Mouse (Mus musculus) stomach, embryonic 15.5 days (tissue): Measurements from ENCODE around the gene Pde10a. TPM values are rescaled to one million over a fixed set of nuclear protein-coding genes. Genes with fewer than 3 reads are reported as not detected.

Experiments
- ATAC-seq: fragments of 200-750 bp; cut with Nextera tagmentation; 2 replicates; pipeline ENCODE4 v1.8.0; 2017; ENCODE audit warnings: low read depth, moderate number of reproducible peaks, moderate TSS enrichment; ENCODE audit not compliant: insufficient read depth, low FRiP score
- H3K27ac ChIP-seq: fragments of 300-500 bp; sonication (generic); 2 replicates; pipeline ENCODE4 v1.5.1; 2015; ENCODE audit warnings: mild to moderate bottlenecking, inconsistent platforms
- H3K27me3 ChIP-seq: fragments of 300-500 bp; sonication (generic); replicated peaks from 2 replicates; pipeline ENCODE4 v1.6.1; 2015; ENCODE audit warnings: inconsistent platforms
- H3K36me3 ChIP-seq: fragments of 300-500 bp; sonication (generic); 2 replicates; pipeline ENCODE4 v1.6.1; 2015; ENCODE audit warnings: inconsistent platforms
- H3K4me1 ChIP-seq: fragments of 300-500 bp; sonication (generic); 2 replicates; pipeline ENCODE4 v1.6.1; 2015; ENCODE audit warnings: inconsistent platforms
- H3K4me2 ChIP-seq: fragments of 300-500 bp; sonication (generic); 2 replicates; pipeline ENCODE4 v1.6.1; 2015; ENCODE audit warnings: mild to moderate bottlenecking, inconsistent platforms
- H3K4me3 ChIP-seq: fragments of 300-500 bp; sonication (generic); replicated peaks from 2 replicates; pipeline ENCODE4 v1.5.1; 2015; ENCODE audit warnings: inconsistent platforms
- H3K9ac ChIP-seq: fragments of 300-500 bp; sonication (generic); 2 replicates; pipeline ENCODE4 v1.6.1; 2015; ENCODE audit warnings: inconsistent platforms
- H3K9me3 ChIP-seq: fragments of 300-500 bp; sonication (generic); 2 replicates; pipeline ENCODE4 v1.6.1; 2016; ENCODE audit warnings: inconsistent platforms
- WGBS: fragments of 180-500 bp; shearing (Covaris S2); methylation state at CpG from one replicate; pipeline ENCODE4 v1.1.7; 2015; 5-methylcytosine and 5-hydroxymethylcytosine counted together
- polyA plus RNA-seq: library from polyadenylated mRNA; unstranded; fragments of >200 nt; fragmentation: Nextera tagmentation; extraction: Ambion mirVana; gene quantifications from 2 replicates; pipeline ENCODE4 v1.2.1, GENCODE M21; 2015

The Pde10a gene
- polyA plus RNA-seq, 1 experiment from 2014 or later = 1.4 TPM

- no peak for ATAC-seq
- WGBS = 86% methylated on average over 8 of the region's 8 CpGs
- H3K27me3 ChIP-seq = 0 out of 2 replicates have a peak, but pooled peaks cover 2% of the 10 kb centered on the region
- H3K9me3 ChIP-seq = no peaks in the 10 kb centered on the region
- no peaks in the 10 kb centered on the region for H3K36me3 ChIP-seq
- H3K4me2 ChIP-seq = no peak overlapping the region
- H3K27ac ChIP-seq = no peak overlapping the region
- H3K4me1 ChIP-seq = no peaks in the 10 kb centered on the region
- no peak overlapping the region for H3K4me3 ChIP-seq
- H3K9ac ChIP-seq = no peak overlapping the region
These were observed 285.0 kb downstream of the Pde10a start for GRCm38 (mm10) chr17:8810201-8810600.

- Histone ChIP-seq H3K4me3 (no peak overlapping the region), H3K27ac (no peak overlapping the region), H3K9ac (no peak overlapping the region), H3K36me3 (no peaks in the 10 kb centered on the region), H3K27me3 (no peaks in the 10 kb centered on the region), H3K4me2 (no peak overlapping the region), H3K4me1 (no peaks in the 10 kb centered on the region), H3K9me3 (no peaks in the 10 kb centered on the region)
- 49% methylated on average over 12 of the region's 12 CpGs for WGBS
- ATAC-seq = no peak
These were observed 287.2 kb downstream of the Pde10a start for GRCm38 (mm10) chr17:8812228-8812865.

DNA sequence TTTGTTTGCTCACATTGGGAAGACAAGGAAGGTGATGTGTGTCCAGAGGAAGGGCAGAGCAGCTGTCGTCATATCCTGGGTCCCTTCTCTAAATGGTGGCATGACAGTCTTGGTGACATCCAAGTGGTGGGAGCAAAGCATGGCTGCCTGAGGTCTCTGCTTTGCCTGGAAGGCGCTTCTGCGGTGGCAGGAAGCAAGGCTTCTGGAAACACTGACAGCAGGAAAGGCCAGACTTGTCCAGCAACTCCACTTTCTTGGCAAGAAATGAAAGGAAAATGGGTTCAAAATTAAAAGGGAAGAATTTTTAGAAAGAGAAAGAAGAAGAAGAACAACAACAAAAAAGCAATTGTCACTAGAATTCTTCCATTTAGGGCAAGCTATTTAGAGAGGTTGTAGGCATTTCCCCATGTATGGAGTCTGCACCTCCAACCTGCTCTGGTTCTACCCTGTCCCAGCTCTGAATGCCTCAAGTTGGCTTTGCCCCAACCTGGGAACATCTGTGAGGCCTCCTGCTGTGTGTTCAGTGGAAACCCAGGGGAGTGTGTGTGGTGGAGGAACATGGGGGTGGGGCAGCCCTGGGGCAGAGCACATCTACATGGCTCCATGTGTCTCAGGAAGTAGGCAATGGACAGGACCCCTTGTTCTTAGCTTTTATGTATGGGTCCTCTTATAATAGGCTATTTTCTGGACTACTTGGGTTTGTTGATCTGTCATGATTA is 288.8 kb downstream of the Pde10a start:
- Histone ChIP-seq H3K9ac (no peak overlapping the region), H3K9me3 (no peaks in the 10 kb centered on the region), H3K27me3 (no peaks in the 10 kb centered on the region), H3K4me2 (no peak overlapping the region), H3K36me3 (no peaks in the 10 kb centered on the region), H3K27ac (no peak overlapping the region), H3K4me3 (no peak overlapping the region), H3K4me1 (no peaks in the 10 kb centered on the region)
- 84% methylated on average over 3 of the region's 3 CpGs for WGBS
- no peak for ATAC-seq

DNA sequence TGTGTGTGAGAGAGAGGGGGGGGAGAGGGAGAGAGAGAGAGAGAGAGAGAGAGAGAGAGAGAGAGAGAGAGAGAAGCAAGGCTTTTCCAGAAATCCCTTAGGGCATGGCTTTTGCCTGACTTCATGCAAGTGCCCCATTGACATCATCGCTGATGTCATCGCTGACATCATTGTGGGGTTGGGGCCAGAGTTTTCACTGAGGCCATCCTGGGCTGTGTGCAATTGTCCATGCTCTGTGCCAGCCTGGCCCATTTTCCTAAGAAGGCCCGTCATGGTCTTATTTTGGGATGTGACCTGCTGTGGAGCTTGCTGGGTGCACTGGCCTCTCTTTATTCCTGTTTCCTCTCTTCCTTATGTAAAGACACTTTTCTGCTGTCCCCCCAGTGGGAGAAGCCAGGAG is 290.2 kb downstream of the Pde10a start:
- H3K36me3 ChIP-seq = no peaks in the 10 kb centered on the region
- no peaks in the 10 kb centered on the region for H3K9me3 ChIP-seq
- no peak overlapping the region for H3K4me2 ChIP-seq
- H3K9ac ChIP-seq = no peak overlapping the region
- ATAC-seq = no peak
- H3K4me1 ChIP-seq = no peaks in the 10 kb centered on the region
- H3K27ac ChIP-seq = no peak overlapping the region
- WGBS = 90% methylated on average over 3 of the region's 3 CpGs
- H3K27me3 ChIP-seq = no peaks in the 10 kb centered on the region
- no peak overlapping the region for H3K4me3 ChIP-seq

DNA sequence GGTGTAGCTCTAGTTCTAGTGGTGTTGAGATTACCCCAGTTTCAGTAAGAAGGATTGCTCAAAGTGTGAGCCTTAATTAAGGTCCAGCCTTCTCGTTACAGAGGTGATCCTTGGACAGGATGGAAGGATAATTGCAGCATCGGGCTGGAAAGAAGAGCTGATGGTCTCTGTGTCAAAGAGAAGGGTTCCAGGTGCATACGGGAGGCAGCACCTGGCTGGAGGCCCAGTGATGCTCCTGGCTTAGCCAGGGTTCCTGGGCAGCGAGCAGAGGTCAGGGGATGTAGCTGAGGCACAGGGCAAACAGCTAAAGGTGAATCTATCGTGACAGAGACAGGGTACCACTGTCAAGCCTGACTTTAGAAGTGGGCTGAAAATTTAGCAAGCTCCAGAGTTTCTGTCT is 290.7 kb downstream of the Pde10a start:
- no peaks in the 10 kb centered on the region for H3K4me1 ChIP-seq
- ATAC-seq = no peak
- 73% methylated on average over 5 of the region's 5 CpGs for WGBS

GRCm38 (mm10) chr17:8818675-8819074 is 293.5 kb downstream of the Pde10a start:
- H3K4me3 ChIP-seq = no peak overlapping the region
- no peaks in the 10 kb centered on the region for H3K27me3 ChIP-seq
- H3K36me3 ChIP-seq = no peaks in the 10 kb centered on the region
- no peaks in the 10 kb centered on the region for H3K9me3 ChIP-seq
- ATAC-seq = no peak
- no peaks in the 10 kb centered on the region for H3K4me1 ChIP-seq
- H3K27ac ChIP-seq = no peak overlapping the region
- no peak overlapping the region for H3K9ac ChIP-seq
- 79% methylated on average over 13 of the region's 13 CpGs for WGBS
- no peak overlapping the region for H3K4me2 ChIP-seq

More for the DNA sequence above, 290.7 kb downstream of the Pde10a start:
- no peaks in the 10 kb centered on the region for H3K36me3 ChIP-seq
- H3K27me3 ChIP-seq = no peaks in the 10 kb centered on the region
- H3K9me3 ChIP-seq = no peaks in the 10 kb centered on the region
- no peak overlapping the region for H3K4me3 ChIP-seq
- no peak overlapping the region for H3K4me2 ChIP-seq
- no peak overlapping the region for H3K9ac ChIP-seq
- no peak overlapping the region for H3K27ac ChIP-seq

- no peaks in the 10 kb centered on the region for H3K9me3 ChIP-seq
- ATAC-seq = no peak
- H3K4me3 ChIP-seq = no peak overlapping the region
- no peak overlapping the region for H3K4me2 ChIP-seq
- 63% methylated on average over 7 of the region's 7 CpGs for WGBS
- H3K9ac ChIP-seq = no peak overlapping the region
- no peaks in the 10 kb centered on the region for H3K36me3 ChIP-seq
- H3K4me1 ChIP-seq = no peaks in the 10 kb centered on the region
- H3K27ac ChIP-seq = no peak overlapping the region
- H3K27me3 ChIP-seq = no peaks in the 10 kb centered on the region
These were observed 298.4 kb downstream of the Pde10a start for GRCm38 (mm10) chr17:8823548-8823947.

DNA sequence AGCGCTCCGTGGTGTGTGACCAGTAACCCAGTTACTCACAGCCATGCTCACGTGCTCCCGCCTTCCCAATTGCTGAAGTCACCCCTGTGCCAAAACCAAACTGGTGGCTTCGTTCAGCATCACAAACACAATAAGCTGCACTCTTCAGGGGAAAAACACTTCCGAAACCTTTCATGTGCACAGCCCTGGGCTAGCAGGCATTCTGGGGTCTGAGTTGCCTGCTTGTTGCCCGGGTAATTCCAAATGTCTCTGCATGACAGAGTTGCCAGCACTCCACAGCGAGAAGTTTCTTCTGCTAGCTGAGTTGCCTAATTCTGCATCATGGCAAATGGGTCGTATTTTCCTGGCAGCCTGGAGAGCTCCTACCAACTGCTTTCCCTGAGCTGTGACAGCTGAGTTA is 302.0 kb downstream of the Pde10a start:
- no peaks in the 10 kb centered on the region for H3K4me1 ChIP-seq
- no peak overlapping the region for H3K4me3 ChIP-seq
- H3K4me2 ChIP-seq = no peak overlapping the region
- no peaks in the 10 kb centered on the region for H3K36me3 ChIP-seq
- H3K27me3 ChIP-seq = no peaks in the 10 kb centered on the region
- no peak for ATAC-seq
- WGBS = 81% methylated on average over 9 of the region's 9 CpGs
- no peaks in the 10 kb centered on the region for H3K9me3 ChIP-seq
- H3K9ac ChIP-seq = no peak overlapping the region
- no peak overlapping the region for H3K27ac ChIP-seq

GRCm38 (mm10) chr17:8831001-8831400 is 305.8 kb downstream of the Pde10a start:
- no peak overlapping the region for H3K4me2 ChIP-seq
- H3K4me3 ChIP-seq = no peak overlapping the region
- no peaks in the 10 kb centered on the region for H3K36me3 ChIP-seq
- no peak for ATAC-seq
- no peak overlapping the region for H3K9ac ChIP-seq
- 85% methylated on average over 5 of the region's 5 CpGs for WGBS
- H3K27me3 ChIP-seq = no peaks in the 10 kb centered on the region
- H3K27ac ChIP-seq = no peak overlapping the region
- no peaks in the 10 kb centered on the region for H3K9me3 ChIP-seq
- no peaks in the 10 kb centered on the region for H3K4me1 ChIP-seq

DNA sequence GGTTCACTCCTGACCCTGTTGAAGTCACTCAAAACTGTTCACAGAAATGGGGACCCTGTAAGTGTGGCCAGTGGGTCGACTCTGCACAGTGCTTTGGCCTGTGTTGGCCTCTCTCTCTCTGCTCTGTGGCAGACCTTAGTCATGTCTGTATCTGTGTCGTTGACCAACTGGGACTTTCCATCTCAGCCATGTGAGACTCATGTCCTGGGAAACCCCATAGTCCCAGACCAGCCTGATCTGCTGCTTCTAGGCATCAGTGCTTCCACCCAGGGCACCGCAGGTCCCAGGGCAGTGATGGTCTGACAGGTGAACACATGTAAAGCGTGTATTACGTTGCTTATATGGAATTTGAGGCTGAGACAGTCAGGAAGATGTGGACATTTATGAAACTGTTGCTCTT is 311.1 kb downstream of the Pde10a start:
- peaks cover 5% of the 10 kb centered on the region; the same call in 1 of the 2 replicates for H3K4me1 ChIP-seq
- no peaks in the 10 kb centered on the region for H3K9me3 ChIP-seq
- no peaks in the 10 kb centered on the region for H3K36me3 ChIP-seq
- WGBS = 87% methylated on average over 5 of the region's 5 CpGs
- H3K4me2 ChIP-seq = no peak overlapping the region
- no peak overlapping the region for H3K9ac ChIP-seq
- no peak for ATAC-seq
- no peak overlapping the region for H3K27ac ChIP-seq
- no peaks in the 10 kb centered on the region for H3K27me3 ChIP-seq
- no peak overlapping the region for H3K4me3 ChIP-seq

DNA sequence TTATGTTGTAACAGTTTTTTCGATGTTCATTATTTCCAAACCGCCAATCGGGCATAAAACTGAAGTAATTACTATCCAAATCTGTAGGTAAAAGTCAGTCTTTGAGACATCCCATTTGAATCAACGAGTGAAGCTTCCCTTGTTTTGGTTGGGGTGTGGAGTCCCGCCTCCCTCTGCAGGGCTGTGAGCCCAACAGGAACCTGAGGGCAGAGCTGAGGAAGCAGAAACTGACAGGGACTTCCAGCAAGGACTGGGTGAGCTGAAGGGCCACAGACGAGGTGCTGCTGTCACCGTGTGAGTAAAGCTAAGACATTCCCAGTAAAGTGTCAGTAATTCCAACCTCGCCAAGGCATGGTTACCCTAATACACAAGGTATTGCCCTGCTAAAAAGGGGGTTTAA is 313.1 kb downstream of the Pde10a start:
- 52% methylated on average over 8 of the region's 8 CpGs for WGBS
- no peak overlapping the region for H3K4me3 ChIP-seq
- H3K4me1 ChIP-seq = peaks cover 9% of the 10 kb centered on the region; the same call in 1 of the 2 replicates
- H3K27ac ChIP-seq = no peak overlapping the region
- no peak overlapping the region for H3K4me2 ChIP-seq
- H3K9ac ChIP-seq = no peak overlapping the region
- no peaks in the 10 kb centered on the region for H3K27me3 ChIP-seq
- H3K9me3 ChIP-seq = no peaks in the 10 kb centered on the region
- ATAC-seq = no peak
- no peaks in the 10 kb centered on the region for H3K36me3 ChIP-seq

DNA sequence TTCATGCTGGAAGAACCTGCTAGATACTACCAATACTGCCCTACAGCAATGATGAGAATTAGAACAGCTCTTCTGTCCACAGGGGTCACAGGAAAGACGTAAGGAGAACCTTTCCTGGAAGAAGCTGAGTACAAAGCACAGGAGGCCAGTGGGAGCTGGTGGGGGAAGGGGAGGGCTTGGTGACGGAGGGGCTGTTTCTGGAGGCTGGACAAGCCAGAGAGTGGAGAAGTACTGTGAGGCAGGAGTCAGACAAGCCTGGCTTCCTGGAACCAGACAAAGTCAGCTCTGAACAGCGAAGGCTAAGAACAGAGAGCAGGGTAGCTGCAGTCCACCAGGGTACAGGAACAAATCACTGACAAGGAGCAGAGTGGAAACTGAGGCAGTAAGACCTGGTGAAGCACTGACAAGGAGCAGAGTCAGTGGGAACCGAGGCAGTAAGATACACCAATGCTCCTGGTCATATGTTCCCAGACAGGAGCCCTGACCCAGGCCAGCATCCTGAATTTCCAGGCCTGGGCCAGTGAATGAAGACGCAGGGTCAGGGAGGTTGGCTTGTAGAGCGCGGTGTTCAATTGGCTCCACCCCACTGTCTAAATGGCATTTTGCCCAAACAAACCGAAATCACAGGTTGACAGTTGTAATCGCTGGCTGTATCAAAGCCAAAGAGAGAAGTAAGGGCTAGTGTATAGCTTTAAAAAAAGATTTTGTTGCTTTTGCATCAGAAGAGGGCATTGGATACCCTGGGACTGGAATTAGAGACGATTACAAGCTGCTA is 314.3 kb downstream of the Pde10a start:
- H3K4me3 ChIP-seq = no peak overlapping the region
- no peak overlapping the region for H3K27ac ChIP-seq
- H3K36me3 ChIP-seq = no peaks in the 10 kb centered on the region
- ATAC-seq = no peak
- H3K4me2 ChIP-seq = no peak overlapping the region
- H3K9me3 ChIP-seq = no peaks in the 10 kb centered on the region
- H3K9ac ChIP-seq = no peak overlapping the region
- peaks cover 9% of the 10 kb centered on the region; the same call in 1 of the 2 replicates for H3K4me1 ChIP-seq
- no peaks in the 10 kb centered on the region for H3K27me3 ChIP-seq
- WGBS = 58% methylated on average over 10 of the region's 10 CpGs
